Mouse (Mus musculus): Measurements from ENCODE around the gene Upb1. TPM values are rescaled to one million over a fixed set of nuclear protein-coding genes. Genes with fewer than 3 reads are reported as not detected.

Gene Upb1
- total and polyA plus RNA-seq, 3 experiments = 1.3 to 2.0 (median 1.6) TPM

DNA sequence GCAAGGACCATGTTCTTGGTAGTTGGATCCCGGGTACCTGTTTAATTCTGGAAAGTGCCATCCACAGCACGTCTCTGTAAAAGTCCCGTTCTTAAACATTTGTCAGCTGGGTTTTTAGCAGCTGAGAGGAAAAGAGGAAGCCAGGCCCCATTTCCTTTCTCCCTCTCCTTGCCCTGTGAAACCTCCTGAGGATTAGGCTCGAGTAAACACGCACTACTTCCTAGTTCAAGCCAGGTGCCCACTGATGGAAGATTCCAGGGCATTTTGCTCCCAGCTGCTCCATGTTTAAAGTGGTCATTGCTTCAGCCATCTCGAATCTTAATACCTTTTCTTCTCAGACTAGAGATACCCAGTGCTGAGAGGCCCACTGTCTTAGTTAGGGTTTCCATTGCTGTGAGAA, 83.9 kb downstream of the Upb1 start:
- TF ChIP-seq TBP (conservative IDR thresholded peaks at IDR 0.05; ENCODE audit: low read depth, low read length) (no peak), EP300 (IDR thresholded peaks at IDR 0.05; ENCODE audit: low read length) (0 out of 2 replicates have a peak, but pooled peaks have one; percentile 19), ETS1 (conservative IDR thresholded peaks at IDR 0.05; ENCODE audit: low read depth, low read length) (peak; percentile 48; the same call in 1 of the 2 replicates), ELF1 (IDR thresholded peaks at IDR 0.05; ENCODE audit: low read depth, low read length) (peak; percentile 17; the same call in 1 of the 2 replicates)
- dilution Hi-C loops (cut with MboI; ENCODE audit: extremely low pct_ligation_motif_present, extremely low pct_unique_long_range_greater_than_20kb, low sequenced_read_pairs) (no loop called here), in situ Hi-C loops (cut with MboI; ENCODE audit: low pct_ligation_motif_present, low pct_unique_long_range_greater_than_20kb, low sequenced_read_pairs) (loop anchor here (5.0 to 10.0 kb wide), 3 partner anchors 37 to 220 kb away; partner anchors contain the start of gene Adora2a)
- no peak for DNase-seq (ENCODE audit: extremely low read depth)
- no peak overlapping the region for H3K9ac ChIP-seq (ENCODE audit: insufficient read depth, low read depth)
- H3K36me3 ChIP-seq (replicated peaks in 1 of 2; ENCODE audit: control insufficient read depth in 1 of 2, insufficient read depth in 1 of 2, low read length in 1 of 2) = no peaks in the 10 kb centered on the region
- H3K79me2 ChIP-seq (replicated peaks; ENCODE audit: control insufficient read depth, extremely low read depth, insufficient read depth, poor library complexity, severe bottlenecking) = no peaks in the 10 kb centered on the region
- H3K9me3 ChIP-seq (replicated peaks; ENCODE audit: low read length) = no peaks in the 10 kb centered on the region
- H3K27ac ChIP-seq (ENCODE audit: insufficient read depth, low read depth) = no peak overlapping the region
- H3K4me2 ChIP-seq (ENCODE audit: insufficient read depth, low read depth, poor library complexity, severe bottlenecking) = no peak overlapping the region
- no peak overlapping the region for H3K4me3 ChIP-seq (replicated peaks in 1 of 3; ENCODE audit: low read depth in 2 of 3, low read length in 2 of 3, poor library complexity in 1 of 3)
- H3K4me1 ChIP-seq (ENCODE audit: control insufficient read depth in 1 of 2, insufficient read depth in 2 of 2) = peaks cover 12 to 32% of the 10 kb centered on the region in 2 experiments
- no peaks in the 10 kb centered on the region for H3K27me3 ChIP-seq (replicated peaks)

- peak; percentile 86 for DNase-seq (ENCODE audit: extremely low read depth)
- H3K9me3 ChIP-seq (replicated peaks; ENCODE audit: low read length) = no peaks in the 10 kb centered on the region
- TF ChIP-seq MAFK (IDR thresholded peaks at IDR 0.05; ENCODE audit: insufficient replicate concordance, low read length) (no peak), BHLHE40 (IDR thresholded peaks at IDR 0.05; ENCODE audit: low read depth, low read length) (no peak), ZMIZ1 (IDR thresholded peaks at IDR 0.05; ENCODE audit: low read depth, low read length) (no peak), CHD2 (IDR thresholded peaks at IDR 0.05; ENCODE audit: low read length) (no peak), MEF2A (IDR thresholded peaks at IDR 0.05; ENCODE audit: borderline replicate concordance, low read depth, low read length) (no peak), RCOR1 (conservative IDR thresholded peaks at IDR 0.05; ENCODE audit: low read depth, low read length) (no peak), ZNF384 (IDR thresholded peaks at IDR 0.05; ENCODE audit: low read depth, low read length) (peak; percentile 13; the same call in 1 of the 2 replicates), NELFE (IDR thresholded peaks at IDR 0.05; ENCODE audit: low read depth, low read length) (peak; percentile 54; the same call in 1 of the 2 replicates), NRF1 (IDR thresholded peaks at IDR 0.05; ENCODE audit: low read depth, low read length) (no peak), GABPA (IDR thresholded peaks at IDR 0.05; ENCODE audit: insufficient replicate concordance, low read depth, low read length) (no peak), RAD21 (IDR thresholded peaks at IDR 0.05; ENCODE audit: low read depth, low read length) (peak; percentile 96), USF1 (IDR thresholded peaks at IDR 0.05; ENCODE audit: low read depth, low read length) (no peak), CTCF (conservative IDR thresholded peaks at IDR 0.05 in 1 of 2, IDR thresholded peaks at IDR 0.05 in 1 of 2; ENCODE audit: low read depth in 2 of 2, low read length in 2 of 2) (peak; percentile 86 to 96), KAT2A (IDR thresholded peaks at IDR 0.05; ENCODE audit: insufficient replicate concordance, low read length) (no peak), MAZ (IDR thresholded peaks at IDR 0.05; ENCODE audit: low read depth, low read length) (no peak), UBTF (IDR thresholded peaks at IDR 0.05; ENCODE audit: low read depth, low read length) (no peak), MAX (IDR thresholded peaks at IDR 0.05; ENCODE audit: low read length) (no peak), POLR2AphosphoS2 (IDR thresholded peaks at IDR 0.05; ENCODE audit: low read depth, low read length) (no peak), IRF4 (IDR thresholded peaks at IDR 0.05; ENCODE audit: low read depth, low read length) (peak; percentile 37; the same call in 1 of the 2 replicates), MYC (IDR thresholded peaks at IDR 0.05; ENCODE audit: low read depth, low read length) (0 out of 2 replicates have a peak, but pooled peaks have one; percentile 51), CHD1 (IDR thresholded peaks at IDR 0.05; ENCODE audit: low read depth, low read length) (no peak), MXI1 (IDR thresholded peaks at IDR 0.05; ENCODE audit: low read depth, low read length) (no peak), ZC3H11A (IDR thresholded peaks at IDR 0.05; ENCODE audit: low read depth, low read length) (peak; percentile 59), TBP (conservative IDR thresholded peaks at IDR 0.05; ENCODE audit: low read depth, low read length) (no peak), JUN (IDR thresholded peaks at IDR 0.05; ENCODE audit: insufficient read depth, low read depth, low read length) (no peak), SIN3A (IDR thresholded peaks at IDR 0.05; ENCODE audit: low read length) (no peak), SMC3 (IDR thresholded peaks at IDR 0.05; ENCODE audit: low read depth, low read length) (peak; percentile 89)
These were observed 85.4 kb downstream of the Upb1 start for GRCm38 (mm10) chr10:75486086-75486979.

More at GRCm38 (mm10) chr10:75486086-75486979, 85.4 kb downstream of the Upb1 start:
- Histone ChIP-seq H3K79me2 (replicated peaks; ENCODE audit: control insufficient read depth, extremely low read depth, insufficient read depth, poor library complexity, severe bottlenecking) (no peaks in the 10 kb centered on the region), H3K36me3 (replicated peaks in 1 of 2; ENCODE audit: control insufficient read depth in 1 of 2, insufficient read depth in 1 of 2, low read length in 1 of 2) (no peaks in the 10 kb centered on the region), H3K27ac (ENCODE audit: insufficient read depth, low read depth) (no peak overlapping the region), H3K4me2 (ENCODE audit: insufficient read depth, low read depth, poor library complexity, severe bottlenecking) (no peak overlapping the region), H3K4me1 (ENCODE audit: control insufficient read depth in 1 of 2, insufficient read depth in 2 of 2) (peaks cover 14 to 45% of the 10 kb centered on the region in 2 experiments), H3K9ac (ENCODE audit: insufficient read depth, low read depth) (no peak overlapping the region), H3K4me3 (replicated peaks in 1 of 3; ENCODE audit: low read depth in 2 of 3, low read length in 2 of 3, poor library complexity in 1 of 3) (no peak overlapping the region), H3K27me3 (replicated peaks) (no peaks in the 10 kb centered on the region)
- dilution Hi-C loops (cut with MboI; ENCODE audit: extremely low pct_ligation_motif_present, extremely low pct_unique_long_range_greater_than_20kb, low sequenced_read_pairs) (no loop called here), in situ Hi-C loops (cut with MboI; ENCODE audit: low pct_ligation_motif_present, low pct_unique_long_range_greater_than_20kb, low sequenced_read_pairs) (loop anchor here (5.0 to 10.0 kb wide), 2 partner anchors 169 to 222 kb away; partner anchors contain the start of gene Adora2a)

Measured in CH12.LX (cell line).